Mouse (Mus musculus): ENCODE results near the gene Olfr49.
"Not testable (repeated sequence)": the region's sequence is repeated elsewhere in the genome, so short reads cannot be mapped to it uniquely, and the experiment has no call there.

Gene Olfr49

GRCm38 (mm10) chr14:54229849-54230248, 54.9 kb downstream of the Olfr49 start:
- not testable (repeated sequence) for DNase-seq

DNA sequence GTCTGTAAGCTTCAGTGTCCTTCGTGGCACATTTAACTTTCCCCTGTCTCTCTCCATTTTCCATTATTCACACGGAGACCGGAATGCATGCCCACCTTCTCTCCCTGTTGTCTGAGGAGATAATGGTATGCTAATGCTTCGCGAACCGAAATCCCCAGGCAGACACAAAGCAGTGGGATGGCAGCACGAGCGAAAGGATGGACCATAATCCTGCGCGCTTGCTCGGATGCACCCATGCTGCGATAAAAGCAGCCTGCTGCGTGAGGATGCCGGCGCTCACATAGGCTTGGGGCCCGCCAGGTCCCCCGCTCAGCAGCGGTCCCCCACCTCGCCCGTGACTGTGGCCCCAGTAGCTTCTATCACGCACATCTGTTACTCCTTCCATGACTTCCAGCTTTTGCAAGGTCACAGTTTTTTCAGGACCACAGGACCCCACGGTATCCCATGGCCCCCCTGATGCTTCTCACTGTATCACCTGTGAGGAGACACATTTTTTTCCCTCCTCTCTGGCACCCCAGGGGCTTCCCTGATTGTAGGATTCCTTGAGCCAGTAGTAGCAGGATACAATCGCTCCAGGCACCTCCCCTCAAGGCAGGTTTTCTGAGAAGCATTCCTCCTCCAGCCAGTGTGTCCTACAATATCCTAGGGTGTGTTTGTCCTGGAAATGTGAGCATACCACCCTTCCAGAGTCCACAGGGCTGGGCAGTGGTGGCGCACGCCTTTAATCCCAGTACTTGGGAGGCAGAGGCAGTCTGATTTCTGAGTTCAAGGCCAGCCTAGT, 55.6 kb downstream of the Olfr49 start:
- no peak for DNase-seq

DNA sequence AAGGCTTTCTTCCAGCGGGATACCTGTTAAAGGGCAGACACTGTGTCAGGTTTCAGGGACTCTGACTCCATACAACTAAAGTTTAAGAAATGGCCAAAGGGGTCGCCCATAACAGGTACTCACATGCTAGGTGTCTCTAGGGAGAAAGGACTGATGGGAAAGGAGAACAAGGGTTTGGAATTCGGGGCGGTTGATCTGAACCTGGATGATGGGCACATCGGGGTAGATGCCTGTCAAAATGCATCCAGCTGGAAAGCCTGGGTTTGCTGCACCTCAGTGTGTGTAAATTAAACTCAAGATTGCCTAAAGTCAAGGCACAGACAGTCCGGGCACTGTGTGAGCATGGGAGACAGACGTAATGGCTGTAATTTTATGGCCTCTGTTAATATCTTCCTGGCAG, 56.2 kb downstream of the Olfr49 start:
- no peak for DNase-seq
